Comparison of ENCODE assay signal across 8 mouse cellular contexts in the genomic region with DNA sequence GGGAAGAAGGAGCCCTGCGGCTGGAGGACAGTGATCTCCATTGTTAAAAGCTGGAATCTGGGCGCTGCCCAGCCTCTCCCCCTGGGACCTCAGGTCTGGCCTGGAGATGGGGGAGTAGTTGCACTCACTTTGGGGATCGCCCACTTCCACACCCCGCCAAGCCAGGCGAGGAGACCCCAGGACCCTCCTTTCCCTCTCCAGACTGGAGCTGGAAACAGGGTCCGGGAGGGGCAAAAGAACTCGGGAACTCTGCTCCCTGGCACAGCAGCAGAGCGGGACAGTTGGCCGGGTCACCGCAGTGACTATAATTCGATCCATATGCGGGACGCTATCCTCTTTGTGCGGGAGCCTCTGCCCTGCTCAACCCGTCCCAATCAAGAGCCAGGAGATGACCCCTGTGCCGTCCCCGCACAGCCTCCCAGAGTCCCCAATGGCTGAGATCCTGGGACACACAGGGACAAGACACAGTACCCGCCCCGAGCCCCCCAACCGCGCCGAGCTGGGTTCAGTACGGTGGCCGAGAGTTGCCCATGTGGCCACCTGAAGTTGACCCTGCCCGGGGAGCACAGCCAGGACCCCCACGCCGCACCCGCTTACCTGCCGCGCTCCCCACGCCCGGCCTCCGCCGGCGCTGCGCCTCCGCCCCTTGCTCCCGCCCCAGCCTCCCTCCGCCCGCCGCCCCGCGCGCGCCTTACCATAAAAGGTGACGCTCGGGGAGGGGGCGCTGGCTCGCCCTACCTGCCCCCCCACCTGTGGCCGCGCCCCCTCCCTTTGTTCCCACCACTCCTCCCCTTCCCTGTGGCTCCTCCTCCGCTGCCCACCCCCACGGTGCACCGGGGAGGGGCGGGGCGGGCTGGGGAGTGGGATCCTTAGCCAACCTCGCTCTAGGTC. TPM values are rescaled to one million over a fixed set of nuclear protein-coding genes. Genes with fewer than 3 reads are reported as not detected.
A peak's percentile ranks its signal among the peaks of the same experiment; 100 is the strongest.
DNase-seq lines count a peak whose midpoint lies in the region; ATAC-seq and TF ChIP-seq lines count a peak whose summit lies in the region.

No protein-coding gene starts in this region.

- peak overlapping the region; percentile 98 for H3K27ac ChIP-seq in ES-Bruce4 (ENCODE audit: insufficient read depth, low read length)
- H3K27ac ChIP-seq in forebrain, embryonic 14.5 days (ENCODE audit: low read depth, low read length): no peak overlapping the region
- H3K27ac ChIP-seq in midbrain, embryonic 15.5 days: 0 out of 2 replicates have a peak overlapping the region, but pooled peaks have one; percentile 29

- intact Hi-C loops in left cerebral cortex, postnatal 36 days (cut with DNase I): no loop called here

- H3K4me2 ChIP-seq in forebrain, embryonic 14.5 days (ENCODE audit: low read length): peak overlapping the region; percentile 67
- H3K4me2 ChIP-seq in midbrain, embryonic 15.5 days: peak overlapping the region; percentile 91

- TF ChIP-seq CTCF in ES-Bruce4 (IDR thresholded peaks at IDR 0.05; ENCODE audit: low read depth, low read length): no peak

- peak overlapping the region; percentile 87 for H3K9ac ChIP-seq in ES-Bruce4 (ENCODE audit: low read depth, poor library complexity, severe bottlenecking)
- H3K9ac ChIP-seq in forebrain, embryonic 14.5 days (ENCODE audit: low read length): peak overlapping the region; percentile 61
- H3K9ac ChIP-seq in midbrain, embryonic 15.5 days: peak overlapping the region; percentile 66

- H3K9me3 ChIP-seq in ES-Bruce4 (replicated peaks; ENCODE audit: control insufficient read depth, insufficient read depth, low read length, poor library complexity, severe bottlenecking): no peaks in the 10 kb centered on the region
- no peaks in the 10 kb centered on the region for H3K9me3 ChIP-seq in forebrain, embryonic 14.5 days (replicated peaks; ENCODE audit: control insufficient read depth, low read length)
- no peaks in the 10 kb centered on the region for H3K9me3 ChIP-seq in midbrain, embryonic 15.5 days

- H3K36me3 ChIP-seq in ES-Bruce4 (ENCODE audit: control insufficient read depth, insufficient read depth, low read length, poor library complexity, severe bottlenecking): peaks cover 8% of the 10 kb centered on the region; the same call in 1 of the 2 replicates
- H3K36me3 ChIP-seq in forebrain, embryonic 14.5 days (ENCODE audit: control insufficient read depth, insufficient read depth, low read length): no peaks in the 10 kb centered on the region
- 0 out of 2 replicates have a peak, but pooled peaks cover under 1% of the 10 kb centered on the region for H3K36me3 ChIP-seq in midbrain, embryonic 15.5 days (replicated peaks)

- H3K27me3 ChIP-seq in ES-Bruce4 (ENCODE audit: control insufficient read depth, insufficient read depth, low read length, poor library complexity, severe bottlenecking): no peaks in the 10 kb centered on the region
- peaks cover 15% of the 10 kb centered on the region; the same call in 1 of the 2 replicates for H3K27me3 ChIP-seq in forebrain, embryonic 14.5 days (replicated peaks; ENCODE audit: control insufficient read depth, insufficient read depth, low read length)
- H3K27me3 ChIP-seq in midbrain, embryonic 15.5 days (replicated peaks): no peaks in the 10 kb centered on the region

- DNase-seq in cerebellum, postnatal 10 days: peak; percentile 63 to 68
- DNase-seq in cerebellum, adult 18-20 months: no peak
- no peak for DNase-seq in forebrain, embryonic 14.5 days (ENCODE audit: low spot score)
- peak; percentile 76 for DNase-seq in kidney, postnatal 10 days
- no peak for DNase-seq in left cerebral cortex, postnatal 36 days (ENCODE audit: low spot score in 2 of 2)

- peak; percentile 31; the same call in 1 of the 2 replicates for ATAC-seq in forebrain, embryonic 14.5 days
- peak; percentile 38 for ATAC-seq in midbrain, embryonic 15.5 days (replicated peaks)
- no peak for ATAC-seq in CD4-positive, CD25-positive, alpha-beta regulatory T cell, adult 4 months

- H3K4me1 ChIP-seq in ES-Bruce4 (ENCODE audit: control insufficient read depth, insufficient read depth, low read length): peaks cover 12% of the 10 kb centered on the region
- 0 out of 2 replicates have a peak, but pooled peaks cover 3% of the 10 kb centered on the region for H3K4me1 ChIP-seq in forebrain, embryonic 14.5 days (ENCODE audit: control insufficient read depth, insufficient read depth, low read length)
- peaks cover 18% of the 10 kb centered on the region for H3K4me1 ChIP-seq in midbrain, embryonic 15.5 days

- peak; percentile 95 for TF ChIP-seq EP300 in ES-Bruce4 (IDR thresholded peaks at IDR 0.05; ENCODE audit: insufficient read depth, low read depth, low read length)

- no peak for TF ChIP-seq POLR2A in ES-Bruce4 (IDR thresholded peaks at IDR 0.05; ENCODE audit: insufficient read depth, low read length)

- H3K4me3 ChIP-seq in ES-Bruce4 (ENCODE audit: low read depth, low read length): peak overlapping the region; percentile 84
- peak overlapping the region; percentile 39 for H3K4me3 ChIP-seq in forebrain, embryonic 14.5 days (ENCODE audit: low read depth, low read length)
- peak overlapping the region; percentile 63 for H3K4me3 ChIP-seq in midbrain, embryonic 15.5 days

- under 1% methylated on average over 50 of the region's 57 CpGs for WGBS in forebrain, embryonic 14.5 days
- WGBS in midbrain, embryonic 15.5 days: under 1% methylated on average over 54 of the region's 57 CpGs

RNA-seq across cellular contexts. Expression of gene Fblim1, which starts 6.4 kb away (rescaled TPM):
- polyA plus RNA-seq in ES-Bruce4 (2011; ENCODE audit: insufficient read depth, insufficient read length, low read depth, missing spikeins): 73.8 and 76.6 TPM in 2 replicates
- polyA plus RNA-seq in forebrain, embryonic 14.5 days (2014; fragmentation: Nextera tagmentation; extraction: Ambion mirVana): 15.1 and 19.7 TPM in 2 replicates
- polyA plus RNA-seq in midbrain, embryonic 15.5 days (2015; fragmentation: Nextera tagmentation; extraction: Ambion mirVana): 35.2 and 41.0 TPM in 2 replicates
- polyA plus RNA-seq in CD4-positive, CD25-positive, alpha-beta regulatory T cell, adult 4 months (2017; shearing (Covaris generic)): under 1 TPM in 1 of 2 experiments, not detected in 1; 0.13 TPM
- total RNA-seq in left cerebral cortex, postnatal 36 days (2021): 1 to 10 TPM in 1 of 2 experiments, under 1 TPM in 1; 0.68 to 1.2 TPM

RNA-seq across cellular contexts. Expression of gene Tmem82, which starts 18.9 kb away (rescaled TPM):
- 3.4 and 4.5 TPM in 2 replicates for polyA plus RNA-seq in ES-Bruce4 (2011; ENCODE audit: insufficient read depth, insufficient read length, low read depth, missing spikeins)
- 0.12 TPM in 1 of 2 replicates, not detected in the other for polyA plus RNA-seq in forebrain, embryonic 14.5 days (2014; fragmentation: Nextera tagmentation; extraction: Ambion mirVana)
- 0.32 and 0.65 TPM in 2 replicates for polyA plus RNA-seq in midbrain, embryonic 15.5 days (2015; fragmentation: Nextera tagmentation; extraction: Ambion mirVana)
- polyA plus RNA-seq in CD4-positive, CD25-positive, alpha-beta regulatory T cell, adult 4 months (2017; shearing (Covaris generic)): not detected
- total RNA-seq in left cerebral cortex, postnatal 36 days (2021): 1 to 10 TPM in 1 of 2 experiments, under 1 TPM in 1; 0.35 to 1.3 TPM

RNA-seq across cellular contexts. Expression of gene Slc25a34, which starts 24.1 kb away (rescaled TPM):
- polyA plus RNA-seq in ES-Bruce4 (2011; ENCODE audit: insufficient read depth, insufficient read length, low read depth, missing spikeins): 0.82 and 1.8 TPM in 2 replicates
- 0.07 TPM in 1 of 2 replicates, not detected in the other for polyA plus RNA-seq in forebrain, embryonic 14.5 days (2014; fragmentation: Nextera tagmentation; extraction: Ambion mirVana)
- 0.26 and 0.61 TPM in 2 replicates for polyA plus RNA-seq in midbrain, embryonic 15.5 days (2015; fragmentation: Nextera tagmentation; extraction: Ambion mirVana)
- polyA plus RNA-seq in CD4-positive, CD25-positive, alpha-beta regulatory T cell, adult 4 months (2017; shearing (Covaris generic)): not detected
- 1 to 10 TPM; 3.0 to 4.3 TPM for total RNA-seq in left cerebral cortex, postnatal 36 days (2021)

Comparison
In these comparisons a context has a peak if more than half of its experiments do, and no peak if none do; other contexts are left out.
1. DNase-seq: peak in cerebellum, postnatal 10 days (2 of 2) and kidney, postnatal 10 days (single experiment); none in cerebellum, adult 18-20 months (0 of 2), forebrain, embryonic 14.5 days (single experiment) and left cerebral cortex, postnatal 36 days (0 of 2).
2. RNA of gene Fblim1, which starts 6.4 kb away (polyA plus RNA-seq): 73.8 to 76.6 TPM in ES-Bruce4, 35.2 to 41.0 TPM in midbrain, embryonic 15.5 days and 15.1 to 19.7 TPM in forebrain, embryonic 14.5 days; 0.13 TPM in CD4-positive, CD25-positive, alpha-beta regulatory T cell, adult 4 months; every median in the first group is over 10 times any median in the second.
3. Peak in every context shown above with its lines, with median percentiles within 50 percentile points of each other: H3K4me3 ChIP-seq and H3K9ac ChIP-seq.